Mouse (Mus musculus) spleen, postnatal 14 days (tissue): ENCODE measurements around the gene Slk.

Experiments used
- DNase-seq, 2 experiments: peaks; one replicate each; pipeline ENCODE4 v3.0.0; 2021 to 2022; ENCODE audit warnings: low spot score in 2 of 2

The Slk gene

GRCm38 (mm10) chr19:47579225-47579787 lies at the start of gene Slk:
TSS of gene Slk (plus strand) at chr19:47579678.
- DNase-seq = peak; percentile 71 to 77

DNA sequence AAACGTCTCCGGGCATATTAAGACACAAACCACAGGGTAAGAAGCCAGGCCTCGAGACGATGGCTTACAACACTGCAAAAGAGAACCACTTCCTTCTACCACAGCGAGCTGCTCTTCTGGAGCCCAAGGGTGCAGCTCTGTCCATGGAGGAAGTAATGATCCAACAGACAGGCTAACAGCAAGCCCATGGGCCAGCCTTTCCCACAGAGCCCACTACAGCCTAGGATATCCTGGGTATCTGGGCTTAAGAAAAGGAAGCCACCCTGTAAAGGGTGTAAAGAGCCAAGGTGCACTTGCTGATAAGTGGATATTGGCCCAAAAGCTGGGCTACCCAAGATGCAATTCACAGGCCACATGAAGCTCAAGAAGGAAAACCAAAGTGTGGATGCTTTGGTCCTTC lies 48.2 kb upstream of the Slk start:
- no peak for DNase-seq

DNA sequence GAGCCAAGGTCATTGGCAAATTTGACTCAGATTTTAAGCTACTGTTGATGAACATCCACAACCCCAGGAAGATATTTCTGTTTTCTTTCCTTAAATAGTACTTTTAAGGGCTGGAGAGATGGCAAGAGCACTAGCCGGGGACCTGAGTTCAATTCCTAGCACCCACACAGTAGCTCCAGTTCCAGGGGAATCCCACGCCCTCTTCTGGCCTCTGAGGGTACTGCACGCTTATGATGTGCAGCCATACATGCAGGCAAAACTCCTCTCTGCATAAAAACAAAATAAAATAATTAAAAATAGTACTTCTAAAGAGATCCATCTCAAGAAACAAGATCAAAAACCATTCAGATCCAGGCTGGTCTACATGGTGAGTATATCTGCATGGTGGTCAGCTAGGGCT lies 47.0 kb upstream of the Slk start:
- no peak for DNase-seq

GRCm38 (mm10) chr19:47534131-47534530 lies 45.3 kb upstream of the Slk start:
- no peak for DNase-seq

GRCm38 (mm10) chr19:47536521-47537299 lies 42.8 kb upstream of the Slk start:
- DNase-seq = peak; percentile 96 to 97

DNA sequence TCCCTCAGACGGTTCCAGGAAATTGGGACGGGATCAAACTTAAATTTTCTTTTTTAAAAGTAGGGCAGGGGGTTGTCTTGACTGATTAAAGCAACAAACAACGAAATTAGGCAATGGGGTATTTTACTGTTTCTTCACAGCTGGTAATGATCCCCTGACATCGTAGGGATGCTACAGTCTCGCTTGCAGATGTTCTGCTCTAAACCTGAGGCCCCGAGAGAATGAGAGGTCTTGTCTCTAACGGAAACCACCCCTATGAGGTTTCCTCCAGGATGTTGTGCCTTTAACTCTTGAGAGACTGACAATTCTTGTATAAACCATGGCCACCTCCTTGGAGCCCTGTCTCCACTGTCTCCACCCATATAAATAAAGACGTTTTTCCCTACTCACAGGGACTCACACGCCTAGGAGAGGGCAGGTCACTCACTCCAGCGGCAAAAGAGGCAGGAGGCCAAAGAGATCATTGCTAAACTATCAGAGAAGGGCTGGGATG lies 42.1 kb upstream of the Slk start, which contains the start of gene Stn1:
Gene Stn1 (minus strand): TSS at position 208 of the 493 bp plus-strand sequence.
- no peak for DNase-seq

DNA sequence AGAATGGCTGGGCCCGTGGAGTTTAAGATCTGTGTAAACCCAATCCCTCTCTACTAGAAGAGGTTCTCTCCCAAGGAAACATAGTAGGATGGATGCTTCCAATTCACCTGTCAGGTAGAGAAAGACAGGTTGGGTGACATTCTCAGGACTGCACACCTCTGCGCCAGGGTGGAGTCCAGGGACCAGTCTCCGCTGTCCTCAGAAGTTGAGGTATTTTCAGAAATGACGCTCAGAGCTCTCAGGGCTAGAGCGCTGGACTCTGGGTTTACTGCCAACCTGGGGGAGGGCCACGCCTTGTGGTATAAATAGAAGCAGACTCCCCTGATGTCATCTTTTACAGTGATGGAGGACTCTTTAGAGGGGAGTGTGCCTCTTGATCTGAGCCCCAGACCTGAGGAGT lies 41.6 kb upstream of the Slk start:
- DNase-seq = no peak

GRCm38 (mm10) chr19:47538801-47539200 lies 40.7 kb upstream of the Slk start:
- DNase-seq = no peak

DNA sequence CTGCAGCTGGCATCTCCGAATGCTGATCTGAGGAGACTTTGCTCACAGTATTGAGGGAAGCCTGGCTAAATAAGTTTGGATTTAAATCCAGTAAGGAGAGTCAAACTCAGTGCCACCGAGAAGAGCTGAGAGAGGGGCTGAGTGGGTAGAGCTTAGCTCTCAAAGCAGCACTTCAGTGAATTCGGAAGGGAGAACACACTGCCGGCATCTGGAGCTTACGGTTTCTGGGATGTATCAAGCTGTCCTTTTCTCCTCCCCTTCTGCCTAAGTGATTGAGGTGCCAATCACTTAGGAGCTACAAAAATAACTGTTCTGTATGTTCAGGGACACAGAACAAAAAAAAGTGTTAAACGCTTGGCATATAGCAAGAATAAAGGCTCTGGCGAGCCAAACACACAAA lies 37.0 kb upstream of the Slk start:
- no peak for DNase-seq

- DNase-seq = no peak
Observed at GRCm38 (mm10) chr19:47545055-47545454, 34.4 kb upstream of the Slk start.

GRCm38 (mm10) chr19:47545528-47545927 lies 34.0 kb upstream of the Slk start:
- DNase-seq = no peak

DNA sequence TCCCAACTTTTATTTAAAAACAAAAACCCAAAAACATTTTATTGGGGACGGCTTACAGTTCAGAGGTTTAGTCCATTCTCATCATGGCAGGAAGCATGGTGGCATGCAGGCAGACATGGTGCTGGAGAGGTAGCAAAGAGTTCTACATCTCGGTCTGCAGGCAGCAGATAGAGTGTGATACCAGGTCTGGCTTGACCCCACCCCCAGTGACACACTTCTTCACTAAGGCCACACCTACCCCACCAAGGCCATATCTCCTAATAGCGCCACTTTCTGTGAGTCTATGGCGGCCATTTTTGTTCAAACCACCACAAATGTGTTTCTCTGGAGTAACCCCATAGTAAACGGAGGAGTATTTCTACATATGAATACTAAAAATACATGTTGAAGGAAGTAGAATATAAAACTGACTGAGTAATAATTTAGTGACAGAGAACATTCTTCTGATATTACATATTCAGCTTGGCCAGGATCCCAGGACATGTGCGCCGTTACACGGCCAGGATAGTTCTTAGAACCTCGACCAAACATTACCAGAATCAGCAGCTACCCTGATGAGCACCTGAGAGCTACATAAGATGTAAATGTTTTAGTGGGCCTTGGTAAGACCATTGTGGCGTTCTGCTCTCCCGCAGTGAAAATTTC lies 30.9 kb upstream of the Slk start:
- no peak for DNase-seq

DNA sequence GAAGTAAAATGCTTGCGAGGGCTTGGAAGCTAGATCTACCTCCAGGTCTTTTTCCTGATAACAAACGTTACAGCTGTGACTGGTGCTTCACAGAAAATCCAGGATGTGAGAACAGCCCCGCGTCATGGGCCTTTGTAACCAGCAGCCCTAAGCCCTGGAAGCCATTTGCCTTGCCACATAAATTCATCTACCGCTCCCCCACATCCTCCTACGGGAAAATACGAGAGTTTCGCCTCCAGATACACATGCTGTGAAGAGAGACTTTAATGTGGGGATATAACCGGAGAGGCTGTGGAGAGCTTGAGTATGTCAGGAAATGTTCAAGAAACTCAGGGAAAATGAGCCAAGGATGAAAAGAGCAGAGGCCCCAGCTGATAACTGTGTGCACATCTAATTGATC lies 30.3 kb upstream of the Slk start:
- no peak for DNase-seq

- DNase-seq = no peak
Observed at GRCm38 (mm10) chr19:47549584-47549983, 29.9 kb upstream of the Slk start.

DNA sequence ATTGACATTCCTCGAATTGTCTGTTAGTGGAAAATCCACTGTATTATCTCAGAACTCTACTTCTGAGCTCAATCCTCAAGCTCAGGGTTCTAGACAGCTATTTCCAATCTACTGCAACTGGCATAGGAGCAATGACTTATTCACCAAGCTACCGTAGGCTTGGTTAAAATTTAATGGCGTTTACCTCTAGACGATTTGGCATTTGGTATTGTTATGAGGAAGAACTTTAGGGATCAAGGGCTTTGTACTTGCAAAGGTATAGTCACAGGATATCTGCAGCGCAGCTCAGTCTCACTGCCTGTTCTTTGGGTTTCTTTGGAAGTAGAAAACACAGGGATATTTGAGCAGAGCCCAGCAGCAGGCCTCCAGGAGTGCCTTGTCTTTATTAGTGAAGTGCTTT lies 20.3 kb upstream of the Slk start:
- no peak for DNase-seq

DNA sequence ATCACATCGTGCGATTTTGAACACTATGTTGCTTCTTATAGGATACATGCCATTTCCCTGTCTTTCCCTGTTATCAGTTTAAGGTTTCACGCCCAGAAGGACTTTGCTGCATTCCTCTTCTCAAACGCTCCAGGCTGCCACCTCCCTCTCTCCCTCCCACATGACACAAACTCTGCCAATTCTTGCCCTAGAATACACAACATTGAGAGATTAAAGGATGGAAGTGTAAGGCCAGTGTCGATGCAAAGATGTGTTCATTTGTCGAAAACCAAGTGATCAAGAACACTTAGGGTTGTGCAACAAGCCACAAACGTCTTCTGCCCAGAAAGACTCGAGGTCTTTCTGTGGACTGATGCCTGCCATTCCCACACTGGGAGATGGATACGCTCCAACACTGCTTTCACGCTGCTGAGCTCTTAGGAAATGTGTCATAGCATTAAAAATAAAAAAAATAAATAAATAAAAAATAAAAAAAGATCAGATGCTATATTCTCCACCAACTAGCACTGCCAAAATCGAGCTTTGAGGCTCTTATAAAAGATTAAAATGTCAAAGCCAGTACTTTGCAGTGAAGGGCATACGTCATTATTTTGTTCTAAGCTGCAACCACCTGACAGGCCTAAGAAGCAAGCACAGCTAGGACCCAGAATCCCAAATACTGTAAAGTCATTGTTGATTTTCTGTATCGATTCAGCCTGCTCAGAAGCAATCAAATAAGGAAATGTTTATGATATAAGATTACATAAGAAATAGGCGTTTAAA lies 19.5 kb upstream of the Slk start:
- DNase-seq = no peak

DNA sequence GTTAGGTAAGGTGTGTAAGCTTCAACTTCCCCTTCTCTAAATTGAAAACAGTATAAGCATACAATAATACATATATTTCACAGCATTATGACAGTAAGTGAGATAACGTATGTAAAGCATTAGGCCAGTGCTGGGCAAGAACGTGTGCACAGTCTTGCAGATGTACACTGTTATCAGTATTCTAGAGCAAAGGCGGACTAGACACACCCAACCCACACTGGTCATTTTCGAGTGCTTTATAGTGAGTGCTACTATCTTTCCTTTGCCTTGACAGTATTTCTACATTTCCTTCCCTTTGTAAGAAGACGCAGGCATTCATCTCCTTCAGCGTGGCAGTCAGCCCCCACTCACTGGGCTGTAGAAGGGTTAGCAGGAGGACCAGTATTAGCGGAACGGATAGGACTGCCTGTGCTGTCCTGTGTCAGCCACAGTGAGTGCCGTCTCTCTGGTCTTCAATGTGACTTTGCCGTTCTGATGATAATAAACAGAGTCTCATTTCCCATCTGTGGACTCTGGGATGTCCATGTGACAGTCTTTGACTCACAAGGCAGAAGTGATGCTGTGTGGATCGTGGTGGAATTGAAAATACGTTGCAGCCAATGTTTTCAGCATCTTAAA lies 18.8 kb upstream of the Slk start:
- DNase-seq = no peak

DNA sequence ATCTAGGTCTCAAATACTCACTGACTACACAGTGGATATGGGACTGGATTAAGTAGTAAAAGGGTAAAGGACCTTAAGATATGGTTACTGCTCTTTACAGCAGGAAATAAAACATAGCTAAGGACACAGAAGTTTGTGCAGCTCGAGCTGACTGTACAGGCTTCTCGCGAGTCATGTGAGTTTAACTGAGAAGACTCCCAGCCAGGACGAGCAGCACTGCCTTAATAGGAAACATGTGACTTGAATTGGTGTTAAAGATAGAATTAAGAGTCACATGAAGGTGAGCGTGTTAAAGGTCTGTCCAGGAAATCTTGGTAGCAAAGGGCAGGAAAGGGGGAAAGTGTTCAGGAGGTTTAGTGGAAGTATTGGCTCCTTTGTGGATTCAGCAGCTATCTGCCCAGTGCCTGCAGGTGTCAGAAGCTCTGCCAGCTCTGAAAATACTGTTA lies 17.5 kb upstream of the Slk start:
- DNase-seq = no peak

GRCm38 (mm10) chr19:47563715-47564114 lies 15.8 kb upstream of the Slk start:
- no peak for DNase-seq

DNA sequence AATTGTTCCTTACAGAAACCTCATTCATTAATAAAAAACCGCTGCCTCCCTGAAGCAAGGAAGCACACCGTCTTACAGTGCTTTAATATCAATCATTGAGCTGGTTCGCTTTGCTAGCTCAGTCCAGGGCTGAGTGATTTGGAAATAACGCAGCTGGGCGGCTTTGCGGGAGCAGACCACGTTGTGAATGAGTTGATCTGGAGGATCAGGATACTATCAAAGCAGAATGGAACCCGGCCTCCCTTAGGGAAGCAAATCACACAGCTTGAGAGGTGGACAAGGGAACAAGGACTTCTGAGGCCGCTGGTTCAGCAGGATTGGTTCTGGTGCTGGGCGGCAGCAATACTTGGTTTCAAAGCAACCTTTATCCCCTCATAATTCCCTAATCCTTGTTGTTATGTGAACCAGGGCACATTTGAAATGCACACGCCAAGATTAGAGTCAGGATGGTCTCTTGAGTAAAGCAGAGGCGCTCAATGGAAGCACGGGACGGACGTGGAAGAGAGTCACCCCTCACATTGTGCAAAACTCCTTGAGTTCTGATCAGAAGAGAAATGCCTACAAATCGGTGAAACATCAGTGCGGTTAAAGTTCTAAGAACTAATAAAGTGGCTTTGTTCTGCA lies 14.3 kb upstream of the Slk start:
- DNase-seq = no peak

DNA sequence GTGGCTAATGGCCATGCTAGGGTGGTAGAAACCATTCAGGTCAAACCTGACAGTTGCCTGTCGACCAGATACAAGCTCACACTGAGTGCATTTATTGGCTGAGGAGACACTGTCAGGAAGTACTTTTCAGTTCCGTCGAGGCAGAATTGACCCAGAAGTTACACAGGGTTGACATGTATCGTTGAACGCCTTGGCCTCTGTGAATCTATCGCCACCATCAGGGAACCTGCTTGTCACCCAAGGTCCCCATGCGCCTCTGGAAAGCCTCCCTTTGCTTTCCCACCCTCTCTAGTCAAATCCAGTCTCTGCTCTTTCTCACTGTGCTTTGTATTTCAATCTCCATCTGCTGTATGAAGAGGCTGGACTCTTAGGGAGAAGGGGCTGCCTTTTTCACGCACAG lies 13.5 kb upstream of the Slk start:
- no peak for DNase-seq
